Mouse (Mus musculus): Measurements from ENCODE around the gene Rragd. TPM values are rescaled to one million over a fixed set of nuclear protein-coding genes. Genes with fewer than 3 reads are reported as not detected.

Gene Rragd
- polyA plus RNA-seq, 1 experiment = 9.7 TPM

GRCm38 (mm10) chr4:33064986-33065385 is 82.1 kb downstream of the Rragd start:
- no peak for DNase-seq
- no peak for TF ChIP-seq POLR2A (IDR thresholded peaks at IDR 0.05; ENCODE audit: control insufficient read depth, extremely low read depth, insufficient read depth, low read length, poor library complexity)
- TF ChIP-seq CTCF (IDR thresholded peaks at IDR 0.05; ENCODE audit: borderline replicate concordance, control insufficient read depth, extremely low read depth, insufficient read depth, low read length, poor library complexity) = no peak
- WGBS = 92% methylated on average over 6 of the region's 6 CpGs

GRCm38 (mm10) chr4:33066223-33066960 is 83.6 kb downstream of the Rragd start:
- no peak overlapping the region for H3K4me3 ChIP-seq (ENCODE audit: control insufficient read depth, insufficient read depth, low read length)
- no peaks in the 10 kb centered on the region for H3K27me3 ChIP-seq (ENCODE audit: control insufficient read depth, insufficient read depth, low read length)
- H3K36me3 ChIP-seq (ENCODE audit: control insufficient read depth, insufficient read depth, low read length) = no peaks in the 10 kb centered on the region
- no peaks in the 10 kb centered on the region for H3K4me1 ChIP-seq (replicated peaks; ENCODE audit: control insufficient read depth, insufficient read depth, low read length)
- no peak for DNase-seq
- 89% methylated on average over 14 of the region's 14 CpGs for WGBS
- TF ChIP-seq CTCF (IDR thresholded peaks at IDR 0.05; ENCODE audit: borderline replicate concordance, control insufficient read depth, extremely low read depth, insufficient read depth, low read length, poor library complexity) (no peak), POLR2A (IDR thresholded peaks at IDR 0.05; ENCODE audit: control insufficient read depth, extremely low read depth, insufficient read depth, low read length, poor library complexity) (no peak)
- H3K27ac ChIP-seq (ENCODE audit: control insufficient read depth, insufficient read depth, low read length) = no peak overlapping the region

More at GRCm38 (mm10) chr4:33064986-33065385, 82.1 kb downstream of the Rragd start:
- Histone ChIP-seq H3K4me1 (replicated peaks; ENCODE audit: control insufficient read depth, insufficient read depth, low read length) (no peaks in the 10 kb centered on the region), H3K4me3 (ENCODE audit: control insufficient read depth, insufficient read depth, low read length) (no peak overlapping the region), H3K27me3 (ENCODE audit: control insufficient read depth, insufficient read depth, low read length) (no peaks in the 10 kb centered on the region), H3K27ac (ENCODE audit: control insufficient read depth, insufficient read depth, low read length) (no peak overlapping the region), H3K36me3 (ENCODE audit: control insufficient read depth, insufficient read depth, low read length) (no peaks in the 10 kb centered on the region)

DNA sequence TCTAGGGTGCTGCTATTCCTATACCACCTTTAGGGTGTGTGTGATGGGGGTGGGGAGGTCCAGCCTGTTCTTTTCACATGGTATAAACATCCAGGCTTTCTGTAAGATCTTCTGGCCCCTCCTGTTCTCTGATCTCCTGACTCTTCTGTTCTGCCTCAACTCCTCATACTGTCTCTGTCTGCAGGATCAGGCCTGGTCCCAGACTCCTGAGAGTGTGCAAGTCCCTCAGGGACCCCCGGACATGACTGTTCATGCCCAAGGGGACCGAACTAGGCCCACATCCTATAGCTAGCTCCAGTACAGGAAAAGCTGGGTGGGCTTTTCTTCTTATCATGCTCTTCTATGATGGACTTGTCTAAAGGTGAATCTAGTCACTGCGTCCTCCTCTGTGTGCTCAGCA is 84.5 kb downstream of the Rragd start:
- no peak for TF ChIP-seq CTCF (IDR thresholded peaks at IDR 0.05; ENCODE audit: borderline replicate concordance, control insufficient read depth, extremely low read depth, insufficient read depth, low read length, poor library complexity)
- TF ChIP-seq POLR2A (IDR thresholded peaks at IDR 0.05; ENCODE audit: control insufficient read depth, extremely low read depth, insufficient read depth, low read length, poor library complexity) = no peak
- Histone ChIP-seq H3K36me3 (ENCODE audit: control insufficient read depth, insufficient read depth, low read length) (no peaks in the 10 kb centered on the region), H3K27me3 (ENCODE audit: control insufficient read depth, insufficient read depth, low read length) (no peaks in the 10 kb centered on the region), H3K27ac (ENCODE audit: control insufficient read depth, insufficient read depth, low read length) (no peak overlapping the region), H3K4me3 (ENCODE audit: control insufficient read depth, insufficient read depth, low read length) (no peak overlapping the region), H3K4me1 (replicated peaks; ENCODE audit: control insufficient read depth, insufficient read depth, low read length) (peaks cover 4% of the 10 kb centered on the region)
- 96% methylated on average over 3 of the region's 3 CpGs for WGBS
- DNase-seq = no peak

DNA sequence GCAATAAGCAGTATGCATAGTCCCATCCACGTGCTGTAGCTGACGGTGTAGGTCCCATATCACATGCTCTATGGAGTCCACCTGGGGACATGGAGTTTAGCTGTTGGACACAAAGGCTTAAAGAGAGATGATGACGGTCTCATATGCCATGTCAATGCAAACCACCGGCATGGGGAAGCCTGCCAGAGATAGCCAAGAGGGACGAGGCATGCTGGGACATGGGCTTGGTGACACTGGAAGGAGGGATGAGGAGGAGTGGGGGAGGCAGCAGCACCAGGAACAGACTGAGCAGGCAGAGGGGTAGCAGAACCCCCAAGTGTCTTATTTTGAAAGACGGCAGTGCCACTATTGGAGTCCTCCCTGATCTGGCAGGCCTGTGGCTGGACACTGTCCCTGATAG is 85.0 kb downstream of the Rragd start:
- no peak for DNase-seq

DNA sequence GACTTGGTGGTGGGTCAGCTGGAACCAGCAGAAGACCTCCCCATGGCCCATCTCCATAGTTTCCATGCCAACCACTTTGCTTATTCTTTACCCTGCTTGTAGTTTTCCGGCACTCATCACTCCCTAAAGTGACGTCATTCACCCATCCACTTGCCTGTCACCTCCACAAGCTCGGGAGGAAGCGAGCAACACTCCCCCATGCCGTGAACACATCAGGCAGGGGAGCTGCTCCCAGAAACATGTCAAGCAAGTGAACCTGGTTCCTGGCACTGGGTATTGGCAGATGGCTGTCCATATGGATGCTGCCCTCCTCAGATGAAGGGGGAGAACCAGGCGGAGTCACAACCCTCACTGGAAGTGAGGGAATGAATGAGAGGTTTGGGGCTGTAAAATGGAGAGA is 86.1 kb downstream of the Rragd start:
- H3K4me3 ChIP-seq (ENCODE audit: control insufficient read depth, insufficient read depth, low read length) = no peak overlapping the region
- WGBS = 89% methylated on average over 6 of the region's 6 CpGs
- no peak for TF ChIP-seq CTCF (IDR thresholded peaks at IDR 0.05; ENCODE audit: borderline replicate concordance, control insufficient read depth, extremely low read depth, insufficient read depth, low read length, poor library complexity)
- no peak for TF ChIP-seq POLR2A (IDR thresholded peaks at IDR 0.05; ENCODE audit: control insufficient read depth, extremely low read depth, insufficient read depth, low read length, poor library complexity)
- DNase-seq = no peak
- peaks cover 18% of the 10 kb centered on the region for H3K4me1 ChIP-seq (replicated peaks; ENCODE audit: control insufficient read depth, insufficient read depth, low read length)
- no peak overlapping the region for H3K27ac ChIP-seq (ENCODE audit: control insufficient read depth, insufficient read depth, low read length)
- no peaks in the 10 kb centered on the region for H3K27me3 ChIP-seq (ENCODE audit: control insufficient read depth, insufficient read depth, low read length)
- H3K36me3 ChIP-seq (ENCODE audit: control insufficient read depth, insufficient read depth, low read length) = no peaks in the 10 kb centered on the region

More for the DNA sequence above, 85.0 kb downstream of the Rragd start:
- no peaks in the 10 kb centered on the region for H3K36me3 ChIP-seq (ENCODE audit: control insufficient read depth, insufficient read depth, low read length)
- H3K27me3 ChIP-seq (ENCODE audit: control insufficient read depth, insufficient read depth, low read length) = no peaks in the 10 kb centered on the region
- WGBS = 97% methylated on average over 6 of the region's 6 CpGs
- H3K27ac ChIP-seq (ENCODE audit: control insufficient read depth, insufficient read depth, low read length) = no peak overlapping the region
- H3K4me1 ChIP-seq (replicated peaks; ENCODE audit: control insufficient read depth, insufficient read depth, low read length) = peaks cover 8% of the 10 kb centered on the region
- TF ChIP-seq POLR2A (IDR thresholded peaks at IDR 0.05; ENCODE audit: control insufficient read depth, extremely low read depth, insufficient read depth, low read length, poor library complexity) (no peak), CTCF (IDR thresholded peaks at IDR 0.05; ENCODE audit: borderline replicate concordance, control insufficient read depth, extremely low read depth, insufficient read depth, low read length, poor library complexity) (no peak)
- H3K4me3 ChIP-seq (ENCODE audit: control insufficient read depth, insufficient read depth, low read length) = no peak overlapping the region

DNA sequence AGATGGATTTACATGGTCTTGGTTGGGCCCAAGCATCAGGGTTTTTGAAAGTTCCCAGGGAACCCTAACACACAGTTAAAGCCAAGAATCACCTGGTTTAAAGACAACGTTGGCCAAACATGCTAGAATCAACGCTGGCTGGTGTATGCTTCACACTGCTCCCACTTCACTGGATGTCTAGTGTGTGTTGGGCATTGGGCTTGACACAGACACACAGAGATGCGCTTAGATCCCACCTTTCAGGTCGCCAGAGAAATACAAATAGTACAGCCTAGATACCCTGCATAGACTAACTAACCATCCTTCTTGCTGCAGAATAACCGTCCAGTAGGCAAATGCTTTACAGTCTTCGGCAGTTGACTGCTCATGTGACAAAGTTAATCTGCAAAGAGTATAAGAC is 87.5 kb downstream of the Rragd start:
- no peak for DNase-seq
- H3K36me3 ChIP-seq (ENCODE audit: control insufficient read depth, insufficient read depth, low read length) = no peaks in the 10 kb centered on the region
- H3K27ac ChIP-seq (ENCODE audit: control insufficient read depth, insufficient read depth, low read length) = no peak overlapping the region
- TF ChIP-seq POLR2A (IDR thresholded peaks at IDR 0.05; ENCODE audit: control insufficient read depth, extremely low read depth, insufficient read depth, low read length, poor library complexity) (no peak), CTCF (IDR thresholded peaks at IDR 0.05; ENCODE audit: borderline replicate concordance, control insufficient read depth, extremely low read depth, insufficient read depth, low read length, poor library complexity) (no peak)
- WGBS = 94% methylated on average over 6 of the region's 6 CpGs
- no peak overlapping the region for H3K4me3 ChIP-seq (ENCODE audit: control insufficient read depth, insufficient read depth, low read length)
- H3K27me3 ChIP-seq (ENCODE audit: control insufficient read depth, insufficient read depth, low read length) = no peaks in the 10 kb centered on the region
- H3K4me1 ChIP-seq (replicated peaks; ENCODE audit: control insufficient read depth, insufficient read depth, low read length) = peaks cover 18% of the 10 kb centered on the region

Measured in thymus, adult 2 months (tissue).